Mouse (Mus musculus) limb, embryonic 12.5 days (tissue): ENCODE data around the gene Mbtps2. TPM values are rescaled to one million over a fixed set of nuclear protein-coding genes. Genes with fewer than 3 reads are reported as not detected.

Experiments
- ATAC-seq: fragments of 200-750 bp; cut with Nextera tagmentation; 2 replicates; pipeline ENCODE4 v1.8.0; 2017; ENCODE audit warnings: low read depth, moderate TSS enrichment; ENCODE audit not compliant: insufficient number of reproducible peaks, insufficient read depth, low FRiP score, low TSS enrichment
- H3K27ac ChIP-seq: fragments of 300-500 bp; sonication (generic); 2 replicates; pipeline ENCODE4 v1.5.1; 2016; ENCODE audit warnings: mild to moderate bottlenecking, moderate library complexity
- H3K27me3 ChIP-seq: fragments of 300-500 bp; sonication (generic); 2 replicates; pipeline ENCODE4 v1.6.1; 2016; ENCODE audit warnings: mild to moderate bottlenecking, moderate library complexity
- H3K36me3 ChIP-seq: fragments of 300-500 bp; sonication (generic); 2 replicates; pipeline ENCODE4 v1.6.1; 2016; ENCODE audit warnings: mild to moderate bottlenecking, moderate library complexity
- H3K4me1 ChIP-seq: fragments of 300-500 bp; sonication (generic); replicated peaks from 2 replicates; pipeline ENCODE4 v1.6.1; 2016
- H3K4me2 ChIP-seq: fragments of 300-500 bp; sonication (generic); 2 replicates; pipeline ENCODE4 v1.6.1; 2016; ENCODE audit warnings: mild to moderate bottlenecking, moderate library complexity
- H3K4me3 ChIP-seq: fragments of 300-500 bp; sonication (generic); replicated peaks from 2 replicates; pipeline ENCODE4 v1.5.1; 2016; ENCODE audit warnings: mild to moderate bottlenecking
- H3K9ac ChIP-seq: fragments of 300-500 bp; sonication (generic); replicated peaks from 2 replicates; pipeline ENCODE4 v1.6.1; 2016; ENCODE audit warnings: mild to moderate bottlenecking, moderate library complexity
- H3K9me3 ChIP-seq: fragments of 300-500 bp; sonication (generic); 2 replicates; pipeline ENCODE4 v1.6.1; 2016; ENCODE audit warnings: mild to moderate bottlenecking, moderate library complexity
- WGBS: fragments of 180-500 bp; shearing (Covaris S2); methylation state at CpG from one replicate; pipeline ENCODE4 v1.1.7; 2016; 5-methylcytosine and 5-hydroxymethylcytosine counted together
- polyA plus RNA-seq: library from polyadenylated mRNA; unstranded; fragments of >200 nt; fragmentation: Nextera tagmentation; extraction: Ambion mirVana; gene quantifications from 2 replicates; pipeline ENCODE4 v1.2.1, GENCODE M21; 2016

Mbtps2 gene
- polyA plus RNA-seq = 27.3 and 29.4 TPM in 2 replicates

GRCm38 (mm10) chrX:157598186-157598996 lies at the start of gene Mbtps2:
Mbtps2 (minus strand) TSS chrX:157598715.
- Histone ChIP-seq H3K4me1 (no peaks in the 10 kb centered on the region), H3K9me3 (no peaks in the 10 kb centered on the region), H3K36me3 (no peaks in the 10 kb centered on the region), H3K9ac (peak within 1 kb of the TSS; percentile 77), H3K27ac (peak within 1 kb of the TSS; percentile 95), H3K4me2 (peak within 1 kb of the TSS; percentile 53), H3K27me3 (peaks cover 6% of the 10 kb centered on the region; the same call in 1 of the 2 replicates), H3K4me3 (peak within 1 kb of the TSS; percentile 55)
- WGBS = 16% methylated on average over 72 of the region's 74 CpGs
- ATAC-seq = peak; percentile 85

DNA sequence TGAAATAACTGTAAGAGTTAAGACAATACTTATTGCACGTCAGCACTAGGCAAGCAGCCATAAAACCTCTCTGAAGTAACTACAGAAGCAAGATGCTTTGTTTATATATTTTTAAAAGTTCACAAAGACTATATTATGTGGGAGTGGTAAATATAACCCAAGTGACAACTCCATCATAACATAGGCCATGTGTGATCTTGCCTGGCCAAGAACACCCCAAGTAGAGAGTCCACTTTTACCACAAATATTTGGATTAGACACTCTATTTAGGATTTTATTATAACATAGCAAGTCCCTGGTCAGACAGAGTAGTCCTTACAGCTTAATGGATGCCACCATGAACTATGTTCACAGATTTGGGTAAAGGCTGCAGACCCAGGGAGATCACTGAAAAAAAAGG lies 47.9 kb upstream of the Mbtps2 start:
- Histone ChIP-seq H3K4me3 (no peak overlapping the region), H3K36me3 (no peaks in the 10 kb centered on the region), H3K9ac (no peak overlapping the region), H3K4me2 (no peak overlapping the region), H3K9me3 (no peaks in the 10 kb centered on the region), H3K4me1 (no peaks in the 10 kb centered on the region), H3K27me3 (peaks cover 14% of the 10 kb centered on the region; the same call in 1 of the 2 replicates), H3K27ac (no peak overlapping the region)
- WGBS = 76% methylated on average over 1 of the region's 1 CpGs
- no peak for ATAC-seq

- Histone ChIP-seq H3K9ac (no peak overlapping the region), H3K9me3 (no peaks in the 10 kb centered on the region), H3K36me3 (no peaks in the 10 kb centered on the region), H3K4me1 (no peaks in the 10 kb centered on the region), H3K27me3 (peaks cover 14% of the 10 kb centered on the region; the same call in 1 of the 2 replicates), H3K4me3 (no peak overlapping the region), H3K27ac (no peak overlapping the region), H3K4me2 (no peak overlapping the region)
- no peak for ATAC-seq
- WGBS = 75% methylated on average over 4 of the region's 4 CpGs
Measured at GRCm38 (mm10) chrX:157644700-157645099, 46.2 kb upstream of the Mbtps2 start.

DNA sequence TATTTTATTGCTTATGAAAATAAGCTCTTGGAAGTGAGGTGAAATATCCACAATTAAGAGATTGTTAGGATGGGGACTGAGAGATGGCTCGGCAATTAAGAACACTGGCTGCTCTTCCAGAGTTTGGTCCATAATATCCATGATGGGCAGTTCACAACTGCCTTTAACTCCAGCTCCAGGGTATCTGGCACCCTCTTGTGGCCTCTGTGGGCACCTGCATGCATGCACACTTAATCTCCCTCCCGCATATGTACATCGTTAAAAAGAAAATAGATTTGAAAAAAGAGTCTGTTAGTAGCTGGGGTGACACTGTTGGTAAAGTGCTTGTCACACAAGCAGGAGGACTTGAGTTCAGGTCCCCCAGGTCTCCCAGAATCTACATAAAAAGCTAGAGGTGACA lies 45.8 kb upstream of the Mbtps2 start:
- Histone ChIP-seq H3K4me1 (no peaks in the 10 kb centered on the region), H3K9me3 (no peaks in the 10 kb centered on the region), H3K9ac (no peak overlapping the region), H3K27me3 (peaks cover 14% of the 10 kb centered on the region; the same call in 1 of the 2 replicates), H3K36me3 (no peaks in the 10 kb centered on the region), H3K27ac (no peak overlapping the region), H3K4me3 (no peak overlapping the region), H3K4me2 (no peak overlapping the region)
- 29% methylated on average over 3 of the region's 3 CpGs for WGBS
- no peak; the same call in 1 of the 2 replicates for ATAC-seq

- 77% methylated on average over 5 of the region's 5 CpGs for WGBS
- H3K36me3 ChIP-seq = no peaks in the 10 kb centered on the region
- no peak overlapping the region for H3K27ac ChIP-seq
- H3K4me3 ChIP-seq = no peak overlapping the region
- H3K4me1 ChIP-seq = no peaks in the 10 kb centered on the region
- no peak overlapping the region for H3K9ac ChIP-seq
- H3K9me3 ChIP-seq = no peaks in the 10 kb centered on the region
- peaks cover 14% of the 10 kb centered on the region; the same call in 1 of the 2 replicates for H3K27me3 ChIP-seq
- ATAC-seq = no peak
- H3K4me2 ChIP-seq = no peak overlapping the region
Measured at GRCm38 (mm10) chrX:157642856-157643255, 44.3 kb upstream of the Mbtps2 start.

DNA sequence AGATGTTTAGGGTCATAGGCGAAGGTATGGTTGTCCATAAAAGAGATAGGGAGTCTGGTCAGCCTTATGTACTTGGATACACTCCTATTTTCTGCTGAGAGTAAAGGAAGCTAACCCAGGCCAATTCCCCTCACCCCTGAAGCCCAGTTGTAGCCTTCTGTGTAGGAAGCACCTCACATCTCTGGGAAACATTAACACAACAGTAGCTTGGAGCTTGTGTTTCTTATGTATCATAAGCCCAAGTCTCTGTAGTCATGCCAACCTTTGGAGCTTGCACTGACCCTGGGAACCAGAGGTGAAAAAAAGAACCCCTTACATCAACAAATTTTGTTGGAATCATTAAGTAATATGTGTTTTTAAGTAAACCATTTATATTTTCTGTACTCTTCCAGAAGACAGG lies 38.7 kb upstream of the Mbtps2 start:
- no peak overlapping the region for H3K27ac ChIP-seq
- no peaks in the 10 kb centered on the region for H3K27me3 ChIP-seq
- H3K4me2 ChIP-seq = no peak overlapping the region
- H3K9ac ChIP-seq = no peak overlapping the region
- no peak for ATAC-seq
- 67% methylated on average over 1 of the region's 1 CpGs for WGBS
- H3K9me3 ChIP-seq = no peaks in the 10 kb centered on the region
- H3K4me1 ChIP-seq = no peaks in the 10 kb centered on the region
- no peaks in the 10 kb centered on the region for H3K36me3 ChIP-seq
- no peak overlapping the region for H3K4me3 ChIP-seq

DNA sequence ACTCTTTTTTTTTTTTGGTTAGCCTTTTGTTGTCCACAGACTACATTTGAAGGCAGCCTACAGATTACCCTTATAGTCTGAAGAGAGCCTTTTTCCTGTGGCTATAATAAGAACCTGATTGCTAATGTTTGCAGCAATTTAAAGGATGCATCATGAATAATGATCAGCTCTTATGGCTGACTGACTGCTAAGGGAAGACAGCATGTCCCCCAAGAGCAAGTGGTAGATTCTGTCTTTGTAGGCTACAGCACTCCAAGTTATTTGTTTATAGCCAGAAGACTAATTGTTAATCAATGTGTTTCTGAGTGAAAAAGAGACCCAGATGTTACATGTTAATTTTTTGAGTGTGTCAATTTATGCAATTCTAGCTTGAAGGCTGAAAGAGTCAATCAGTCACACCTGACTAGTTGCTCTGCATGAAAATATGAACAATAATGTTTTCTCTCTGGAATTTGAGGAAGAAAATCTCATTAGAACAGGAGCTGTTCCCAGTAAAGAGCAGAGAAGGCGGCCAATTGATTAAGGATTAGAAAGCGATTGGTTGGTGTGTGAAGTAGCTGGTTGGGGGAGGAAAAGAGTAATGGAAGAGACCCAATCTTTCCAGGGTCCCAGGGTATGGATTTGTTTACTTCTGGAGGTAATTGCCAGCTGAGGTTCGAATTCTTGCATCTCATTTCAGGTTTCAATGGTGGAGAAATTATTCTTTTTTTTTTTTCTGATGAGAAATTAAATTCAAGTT lies 35.3 kb upstream of the Mbtps2 start:
- H3K4me2 ChIP-seq = no peak overlapping the region
- no peak overlapping the region for H3K4me3 ChIP-seq
- no peaks in the 10 kb centered on the region for H3K27me3 ChIP-seq
- H3K36me3 ChIP-seq = no peaks in the 10 kb centered on the region
- ATAC-seq = no peak
- no peak overlapping the region for H3K27ac ChIP-seq
- no peak overlapping the region for H3K9ac ChIP-seq
- WGBS = 75% methylated on average over 3 of the region's 3 CpGs
- no peaks in the 10 kb centered on the region for H3K4me1 ChIP-seq
- H3K9me3 ChIP-seq = no peaks in the 10 kb centered on the region

GRCm38 (mm10) chrX:157630341-157630740 lies 31.8 kb upstream of the Mbtps2 start:
- Histone ChIP-seq H3K4me2 (no peak overlapping the region), H3K4me1 (no peaks in the 10 kb centered on the region), H3K9ac (no peak overlapping the region), H3K36me3 (no peaks in the 10 kb centered on the region), H3K9me3 (no peaks in the 10 kb centered on the region), H3K4me3 (no peak overlapping the region), H3K27me3 (no peaks in the 10 kb centered on the region), H3K27ac (no peak overlapping the region)
- 85% methylated on average over 4 of the region's 4 CpGs for WGBS
- ATAC-seq = no peak

DNA sequence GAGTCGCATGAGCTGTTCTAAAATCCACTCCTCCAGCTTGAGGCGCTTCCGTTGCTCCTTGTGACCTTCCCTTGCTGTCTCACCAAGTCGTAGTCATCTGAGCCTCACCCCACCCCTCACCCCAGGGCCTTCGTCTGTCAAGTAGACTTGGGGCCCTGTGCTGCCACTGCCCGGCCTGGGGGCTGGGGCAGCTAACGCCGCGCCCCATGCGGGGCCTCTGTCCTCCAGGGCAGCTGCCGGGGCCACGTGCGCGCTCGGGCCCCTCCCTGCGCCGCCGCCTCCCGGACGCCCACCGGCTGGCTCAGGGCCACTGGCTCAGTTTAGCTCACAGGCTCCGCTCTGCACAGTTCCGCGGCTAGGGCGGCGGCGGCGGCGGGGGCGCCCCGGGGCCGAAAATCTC lies 14.4 kb upstream of the Mbtps2 start:
- Histone ChIP-seq H3K9ac (no peak overlapping the region), H3K4me1 (no peaks in the 10 kb centered on the region), H3K36me3 (no peaks in the 10 kb centered on the region), H3K4me2 (peak overlapping the region; percentile 49), H3K9me3 (no peaks in the 10 kb centered on the region), H3K27ac (no peak overlapping the region), H3K27me3 (peaks cover 3% of the 10 kb centered on the region; the same call in 1 of the 2 replicates), H3K4me3 (peak overlapping the region; percentile 17; the same call in 1 of the 2 replicates)
- 0 out of 2 replicates have a peak, but pooled peaks have one; percentile 42 for ATAC-seq
- 28% methylated on average over 32 of the region's 32 CpGs for WGBS

DNA sequence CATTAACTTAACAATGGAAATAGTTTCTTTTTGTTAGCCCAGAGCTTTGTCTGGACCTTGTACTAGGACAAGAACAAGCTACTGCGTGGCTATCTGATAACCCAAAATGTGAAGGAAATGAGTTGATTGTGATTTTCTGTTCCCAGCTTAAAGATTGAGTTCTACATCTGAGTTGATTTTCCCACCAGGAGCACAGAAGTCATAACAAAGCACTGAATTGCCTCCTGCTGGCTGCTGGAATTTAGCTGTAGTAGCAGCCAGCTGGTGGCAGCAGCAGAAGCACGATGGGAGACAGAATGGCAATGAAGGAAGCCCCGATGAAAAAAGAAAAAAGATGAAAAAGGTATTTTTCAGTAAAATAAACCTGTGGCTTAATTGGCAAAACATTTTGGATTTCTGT lies 2.9 kb upstream of the Mbtps2 start:
- Histone ChIP-seq H3K27ac (0 out of 2 replicates have a peak overlapping the region, but pooled peaks have one; percentile 35), H3K4me2 (no peak overlapping the region), H3K4me1 (no peaks in the 10 kb centered on the region), H3K27me3 (peaks cover 6% of the 10 kb centered on the region; the same call in 1 of the 2 replicates), H3K36me3 (no peaks in the 10 kb centered on the region), H3K9me3 (no peaks in the 10 kb centered on the region), H3K4me3 (no peak overlapping the region), H3K9ac (no peak overlapping the region)
- no peak for ATAC-seq
- whole genome bisulfite sequencing = 8% methylated on average over 3 of the region's 3 CpGs

GRCm38 (mm10) chrX:157597585-157598185 lies 830 bp downstream of the Mbtps2 start:
- WGBS = 18% methylated on average over 17 of the region's 17 CpGs
- H3K4me3 ChIP-seq = peak overlapping the region; percentile 55
- no peak for ATAC-seq
- peak overlapping the region; percentile 53 for H3K4me2 ChIP-seq
- peak overlapping the region; percentile 77 for H3K9ac ChIP-seq
- H3K4me1 ChIP-seq = no peaks in the 10 kb centered on the region
- peaks cover 6% of the 10 kb centered on the region; the same call in 1 of the 2 replicates for H3K27me3 ChIP-seq
- H3K9me3 ChIP-seq = no peaks in the 10 kb centered on the region
- no peaks in the 10 kb centered on the region for H3K36me3 ChIP-seq
- H3K27ac ChIP-seq = peak overlapping the region; percentile 95
